Mouse (Mus musculus): ENCODE data around the gene Fggy. TPM values are rescaled to one million over a fixed set of nuclear protein-coding genes. Genes with fewer than 3 reads are reported as not detected.

Fggy gene
- polyA plus RNA-seq, 1 experiment from 2014 or later: 9.1 TPM

DNA sequence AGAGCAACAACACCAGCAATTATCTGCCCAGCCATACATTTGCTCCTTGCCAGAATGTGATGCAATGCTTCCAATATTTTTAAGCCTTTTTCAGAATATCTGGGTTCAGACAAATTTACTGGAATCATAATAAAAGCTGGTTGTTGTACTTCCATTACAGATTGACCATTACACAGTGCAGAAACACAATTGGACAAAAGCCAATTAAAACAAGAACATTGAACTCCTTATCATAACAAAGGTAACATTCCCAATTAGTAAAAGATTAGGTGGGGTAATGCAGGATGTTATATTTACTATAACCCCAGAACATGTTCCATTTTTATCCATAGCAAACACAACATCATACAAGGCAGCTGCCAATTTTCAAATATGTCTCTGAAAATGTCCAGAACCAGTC lies 396.0 kb downstream of the Fggy start:
- H3K9me3 ChIP-seq: no peaks in the 10 kb centered on the region
- H3K36me3 ChIP-seq: no peaks in the 10 kb centered on the region
- H3K4me3 ChIP-seq: no peak overlapping the region
- no peak overlapping the region for H3K9ac ChIP-seq
- no peak overlapping the region for H3K27ac ChIP-seq
- H3K27me3 ChIP-seq: no peaks in the 10 kb centered on the region
- H3K4me1 ChIP-seq (replicated peaks): no peaks in the 10 kb centered on the region
- no peak for ATAC-seq (ENCODE audit: low FRiP score)
- H3K4me2 ChIP-seq: no peak overlapping the region

DNA sequence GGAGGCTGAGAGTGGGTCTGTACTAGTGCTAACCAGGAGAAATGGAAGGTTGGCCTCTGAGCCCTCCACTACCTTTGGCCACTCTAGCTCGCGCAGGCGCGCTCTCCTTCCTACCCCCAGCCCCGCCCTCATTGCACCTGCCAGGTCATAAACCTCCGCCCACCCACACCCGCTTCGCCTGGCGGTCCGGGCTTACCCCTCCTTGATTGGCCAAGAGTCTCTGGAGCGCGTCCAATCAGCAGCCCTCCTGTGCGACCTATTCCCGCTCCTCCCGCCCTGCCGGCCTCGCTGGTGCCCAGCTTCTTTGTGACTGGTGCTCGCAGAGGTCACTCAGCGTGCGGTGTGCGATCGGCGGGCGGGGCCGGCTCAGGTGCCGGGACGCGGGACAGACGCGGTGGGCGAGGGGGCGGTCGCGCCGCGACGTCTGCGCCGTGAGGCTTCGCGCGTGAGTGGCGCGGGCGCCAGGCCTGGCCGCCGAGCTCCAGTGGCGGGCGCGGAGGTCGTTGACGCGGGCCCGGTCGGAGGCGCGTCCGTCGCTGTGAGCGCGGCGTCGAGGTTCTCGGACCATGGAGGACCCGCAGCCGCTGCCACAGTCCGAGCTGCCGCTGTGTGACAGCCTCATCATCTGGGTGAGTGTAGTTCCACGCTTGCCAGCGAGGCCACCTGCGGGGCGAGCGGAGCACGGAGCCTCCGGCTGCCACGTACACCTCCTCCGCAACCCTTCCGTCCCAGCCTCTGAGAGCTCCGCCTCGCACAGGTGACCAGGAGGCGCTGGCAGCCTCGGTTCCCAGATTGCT lies 409.8 kb downstream of the Fggy start, which contains the start of gene Hook1:
Gene Hook1, plus strand, starts transcription at position 313 of the 797 bp plus-strand sequence.
- peak; percentile 100 for ATAC-seq (ENCODE audit: low FRiP score)
- H3K36me3 ChIP-seq: no peaks in the 10 kb centered on the region
- H3K4me1 ChIP-seq (replicated peaks): peaks cover 14% of the 10 kb centered on the region
- peak within 1 kb of the TSS; percentile 91 for H3K27ac ChIP-seq
- H3K9ac ChIP-seq: peak within 1 kb of the TSS; percentile 88
- H3K4me2 ChIP-seq: peak within 1 kb of the TSS; percentile 66
- no peaks in the 10 kb centered on the region for H3K9me3 ChIP-seq
- H3K4me3 ChIP-seq: peak within 1 kb of the TSS; percentile 77
- no peaks in the 10 kb centered on the region for H3K27me3 ChIP-seq
- WGBS: under 1% methylated on average over 75 of the region's 82 CpGs
